Mouse (Mus musculus) activated CD4-positive, CD25-positive, alpha-beta regulatory T cell (primary cell): ENCODE data around the gene Sspo. TPM values are rescaled to one million over a fixed set of nuclear protein-coding genes. Genes with fewer than 3 reads are reported as not detected.

Experiments used
- polyA plus RNA-seq, 2 experiments: library from polyadenylated mRNA; unstranded; fragments of 100-300 nt; shearing (Covaris generic); gene quantifications; one replicate each; pipeline ENCODE4 v1.2.1; 2017

The Sspo gene
- polyA plus RNA-seq: under 1 TPM; 0.14 TPM

GRCm38 (mm10) chr6:48447929-48448328 is at the start of gene Sspo:
Gene Sspo, plus strand, starts transcription at chr6:48448229.

GRCm38 (mm10) chr6:48445181-48446101 is 2.6 kb upstream of the Sspo start, which contains the start of gene Zfp467:
Gene Zfp467, minus strand, starts transcription at chr6:48445825.

GRCm38 (mm10) chr6:48537105-48537954 is 89.3 kb downstream of the Sspo start, which contains the start of gene Atp6v0e2:
Gene Atp6v0e2, plus strand, starts transcription at chr6:48537615.

Other genes with a start within 250 kb of the Sspo start
- gene Krba1, start 52.6 kb upstream of the Sspo start, polyA plus RNA-seq: 10 to 100 TPM; 15.5 to 18.2 TPM
- gene Zfp467, start 2.4 kb upstream of the Sspo start, polyA plus RNA-seq: 10 to 100 TPM; 22.8 to 30.4 TPM
- under 1 TPM in 1 of 2 experiments, not detected in 1; 0.48 TPM for gene Atp6v0e2, start 89.4 kb downstream of the Sspo start, polyA plus RNA-seq
- gene Lrrc61, start 106.6 kb downstream of the Sspo start, polyA plus RNA-seq: 10 to 100 TPM; 25.9 to 45.8 TPM
- not detected for gene Rarres2, start 124.6 kb downstream of the Sspo start, polyA plus RNA-seq
- under 1 TPM in 1 of 2 experiments, not detected in 1; 0.66 TPM for gene Gm45021, start 141.4 kb downstream of the Sspo start, polyA plus RNA-seq
- 1 to 10 TPM; 3.7 to 3.9 TPM for gene Repin1, start 145.7 kb downstream of the Sspo start, polyA plus RNA-seq
- not detected for gene Gm44965, start 145.7 kb downstream of the Sspo start, polyA plus RNA-seq
- 1 to 10 TPM; 5.0 to 6.3 TPM for gene Zfp775, start 153.8 kb downstream of the Sspo start, polyA plus RNA-seq
- 1 to 10 TPM; 1.9 to 3.2 TPM for gene AI854703, start 178.5 kb downstream of the Sspo start, polyA plus RNA-seq
- gene Gimap8, start 199.0 kb downstream of the Sspo start, polyA plus RNA-seq: 100 to 1,000 TPM in 1 of 2 experiments, 10 to 100 TPM in 1; 70.0 to 140 TPM
- 100 to 1,000 TPM; 214 to 248 TPM for gene Gimap9, start 227.9 kb downstream of the Sspo start, polyA plus RNA-seq
- 1,000 to 10,000 TPM; 1,333 to 1,797 TPM for gene Gimap4, start 236.3 kb downstream of the Sspo start, polyA plus RNA-seq